Mouse (Mus musculus) testis, adult 2 months (tissue): ENCODE measurements around the gene Ipmk.

Source experiments
- CTCF ChIP-seq: fragments of 200-500 bp; IDR thresholded peaks from 2 replicates; pipeline ENCODE4 v1.5.1; 2012; ENCODE audit warnings: low read depth, mild to moderate bottlenecking, inconsistent platforms, low read length, moderate library complexity; ENCODE audit not compliant: control insufficient read depth, insufficient read depth, insufficient replicate concordance
- POLR2A ChIP-seq: fragments of 200-500 bp; IDR thresholded peaks from 2 replicates; pipeline ENCODE4 v1.6.1; 2012; ENCODE audit warnings: low read depth, mild to moderate bottlenecking, inconsistent platforms, low read length, moderate library complexity; ENCODE audit not compliant: control insufficient read depth

DNA sequence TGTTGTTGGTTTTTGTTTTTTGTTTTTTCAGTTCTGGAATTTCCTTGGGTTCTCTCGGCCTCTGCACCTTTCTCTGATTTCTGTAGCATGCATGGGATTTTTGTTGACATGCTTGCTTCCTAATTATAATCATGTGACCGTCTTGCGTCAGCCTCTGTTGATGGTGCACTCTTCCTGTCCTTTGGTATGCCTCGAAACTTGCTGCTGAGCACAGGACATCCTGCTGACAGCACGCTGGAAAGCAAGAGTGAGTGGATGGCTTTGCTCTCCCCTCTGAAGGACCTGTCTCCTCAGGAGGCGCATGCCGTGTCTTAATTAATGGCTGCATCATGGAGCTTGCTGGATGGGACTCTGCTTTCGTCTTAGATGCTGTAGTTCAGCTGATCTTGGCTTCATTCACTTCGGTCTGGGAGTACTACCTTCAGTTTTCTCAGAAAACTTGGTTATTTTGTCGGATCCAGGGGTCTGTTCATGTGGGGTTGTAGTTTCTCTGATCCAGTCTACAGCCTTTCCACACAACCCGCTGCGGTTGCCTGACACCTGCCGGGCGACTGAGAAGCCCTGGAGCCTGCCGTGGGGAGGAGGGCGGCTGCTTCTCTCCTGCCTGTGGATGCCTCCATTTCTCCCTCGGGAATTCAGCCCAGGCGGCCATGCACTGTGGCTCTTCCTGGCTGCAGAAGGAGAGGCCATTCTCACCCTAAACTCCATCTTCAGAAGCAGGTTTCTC, 14.4 kb downstream of the Ipmk start:
- TF ChIP-seq CTCF, result no peak
- no peak for TF ChIP-seq POLR2A
